Mouse (Mus musculus) urinary bladder, adult 2 months (tissue): Measurements from ENCODE around the gene Zfp750. TPM values are rescaled to one million over a fixed set of nuclear protein-coding genes. Genes with fewer than 3 reads are reported as not detected.

Experiments
- DNase-seq: peaks from one replicate; pipeline ENCODE4 v3.0.0; 2022; ENCODE audit warnings: low spot score
- polyA plus RNA-seq: library from polyadenylated mRNA; depleted of rRNA; stranded (reverse); fragments of >200 nt; gene quantifications from 2 replicates; pipeline ENCODE4 v1.2.3, GENCODE M21; 2012; rRNA removed

Zfp750 gene
- polyA plus RNA-seq, 1 experiment: 11.4 TPM

DNA sequence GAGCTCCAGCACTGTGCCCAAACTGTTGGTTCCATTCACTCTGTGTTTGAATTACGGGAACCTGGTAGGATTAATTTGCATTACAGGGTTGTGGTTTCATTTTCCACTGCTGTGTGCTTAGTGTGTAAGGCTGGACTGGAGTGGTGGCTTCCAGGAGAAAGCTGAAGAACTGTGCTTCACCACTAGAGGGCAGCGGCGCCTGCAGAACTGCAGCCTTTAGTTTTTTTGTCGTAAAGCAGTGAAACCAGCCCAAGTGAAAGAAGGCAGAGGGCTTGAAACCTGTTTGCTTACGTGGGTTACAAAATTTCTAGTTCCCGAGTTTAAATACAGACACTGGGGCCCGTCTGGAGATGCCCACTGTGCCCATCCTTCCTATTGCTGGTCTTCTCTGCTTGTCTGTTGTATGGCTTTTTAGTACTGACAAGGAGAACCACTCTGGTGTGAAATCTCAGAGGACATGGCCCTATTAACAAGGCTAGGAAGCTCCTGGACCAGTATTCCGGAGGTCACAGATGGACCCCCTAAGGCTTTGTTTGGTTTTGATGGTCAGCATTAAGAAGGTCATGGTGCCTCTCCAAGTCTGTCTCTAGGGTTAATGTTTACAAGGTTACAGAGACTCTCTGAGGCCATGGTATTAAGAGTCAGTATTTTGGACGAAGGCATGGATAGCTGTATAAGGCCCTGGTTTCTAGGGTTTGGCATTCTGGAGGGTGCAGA is 43.3 kb downstream of the Zfp750 start:
- peak; percentile 37 for DNase-seq

DNA sequence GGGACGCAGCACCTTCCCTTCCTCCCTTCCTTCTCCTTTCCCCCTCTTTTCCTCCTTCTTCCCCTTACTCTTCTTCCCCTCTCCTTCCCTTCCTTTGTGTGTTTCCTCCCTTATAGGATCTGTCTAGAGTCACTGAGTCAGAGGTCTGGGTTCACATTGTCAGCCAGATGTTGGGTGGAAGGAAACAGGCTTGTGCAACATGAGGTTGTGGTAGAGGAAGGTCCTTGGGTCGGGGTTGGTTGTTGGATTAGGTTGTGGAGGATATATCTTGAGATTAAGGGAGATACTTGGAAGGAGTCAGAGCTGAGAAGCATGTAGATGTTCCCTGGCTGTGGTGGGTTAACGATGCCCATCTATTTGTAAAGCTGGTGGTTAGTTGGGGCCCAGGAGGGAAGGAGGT is 44.3 kb downstream of the Zfp750 start:
- DNase-seq: no peak

DNA sequence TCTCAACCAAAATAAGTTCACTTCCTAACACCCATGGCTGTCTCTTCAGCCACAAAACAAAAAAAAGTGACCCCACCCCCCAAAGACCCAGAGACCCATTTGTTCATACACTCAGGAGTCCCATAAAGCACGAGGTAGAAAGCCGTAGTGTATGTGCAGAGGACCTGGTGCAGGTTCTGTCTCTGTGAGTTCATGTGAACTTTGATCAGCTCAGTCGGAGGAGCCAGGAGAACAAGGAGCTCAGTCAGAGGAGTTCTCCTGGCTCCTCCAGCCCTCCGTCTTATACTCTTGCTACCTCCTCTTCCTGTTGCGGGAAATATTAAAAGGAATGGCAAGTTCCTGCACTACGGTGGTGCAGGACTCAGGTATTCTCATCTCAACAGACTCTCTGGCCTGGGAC is 51.7 kb downstream of the Zfp750 start:
- no peak for DNase-seq

Other genes starting within 250 kb of the Zfp750 start
- gene Wdr45b, start 164.9 kb downstream of the Zfp750 start, polyA plus RNA-seq: 50.2 and 62.7 TPM in 2 replicates
- gene Rab40b, start 131.1 kb downstream of the Zfp750 start, polyA plus RNA-seq: 4.3 and 4.5 TPM in 2 replicates
- gene Fn3krp, start 97.9 kb downstream of the Zfp750 start, polyA plus RNA-seq: 8.7 and 11.2 TPM in 2 replicates
- gene Fn3k, start 84.4 kb downstream of the Zfp750 start, polyA plus RNA-seq: 2.6 and 3.8 TPM in 2 replicates
- gene Tbcd, start 67.4 kb downstream of the Zfp750 start, polyA plus RNA-seq: 42.5 and 44.8 TPM in 2 replicates
- 11.2 and 13.1 TPM in 2 replicates for gene B3gntl1, start 153.8 kb upstream of the Zfp750 start, polyA plus RNA-seq
- 39.0 and 46.7 TPM in 2 replicates for gene Metrnl, start 182.2 kb upstream of the Zfp750 start, polyA plus RNA-seq